8 mouse cellular contexts compared by ENCODE assay signal in the genomic region with DNA sequence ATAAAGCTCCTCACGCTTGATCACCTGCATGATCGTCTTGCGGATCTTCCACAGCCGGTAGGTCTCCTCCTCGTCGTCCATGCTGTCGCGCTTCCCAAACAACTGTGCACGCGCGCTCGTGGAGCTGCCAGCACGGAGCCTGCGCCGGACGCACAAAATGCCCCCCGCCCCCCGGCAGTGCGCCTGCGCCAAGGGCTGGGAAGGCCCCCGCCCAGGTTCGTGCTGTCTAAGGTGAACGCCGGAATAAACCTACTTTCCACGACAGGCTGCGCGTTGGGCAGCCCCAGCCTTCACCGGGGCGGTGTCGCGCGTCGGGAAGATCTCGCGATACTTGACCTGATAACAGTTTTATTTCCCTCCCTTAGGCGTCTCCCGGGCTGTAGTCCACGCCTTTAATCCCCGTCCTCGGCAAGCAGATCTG. TPM values are rescaled to one million over a fixed set of nuclear protein-coding genes. Genes with fewer than 3 reads are reported as not detected.
DNase-seq lines count a peak whose midpoint lies in the region; ATAC-seq and TF ChIP-seq lines count a peak whose summit lies in the region.

Gene Polr2e, minus strand, starts transcription at position 237 of the 421 bp plus-strand sequence.

- DNase-seq in WW6 (ENCODE audit: low read depth, low spot score): peak; percentile 91
- peak; percentile 92 to 94 for DNase-seq in cerebellum, postnatal 4 days (ENCODE audit: low spot score in 2 of 2)
- peak; percentile 97 for DNase-seq in gastrocnemius, adult 2 months
- DNase-seq in hindbrain, postnatal 0 days (ENCODE audit: low spot score): peak; percentile 99
- peak; percentile 96 to 97 for DNase-seq in left cerebral cortex, adult 2 months (ENCODE audit: extremely low spot score in 1 of 2, low spot score in 2 of 2)
- DNase-seq in right cerebral cortex, adult 2 months (ENCODE audit: low spot score in 2 of 2): peak; percentile 96 to 98
- peak; percentile 96 for DNase-seq in urinary bladder, postnatal 14 days (ENCODE audit: low spot score)

- ATAC-seq in hindbrain, postnatal 0 days: peak; percentile 98
- peak; percentile 99 for ATAC-seq in megakaryocyte, adult 5-6 weeks (ENCODE audit: poor library complexity, severe bottlenecking)

- under 1% methylated on average over 40 of the region's 40 CpGs for WGBS in hindbrain, postnatal 0 days

- H3K4me2 ChIP-seq in hindbrain, postnatal 0 days (ENCODE audit: low read depth, low read length): peak within 1 kb of the TSS; percentile 66

- H3K4me3 ChIP-seq in gastrocnemius, adult 2 months: peak within 1 kb of the TSS; percentile 69
- peak within 1 kb of the TSS; percentile 72 for H3K4me3 ChIP-seq in hindbrain, postnatal 0 days (ENCODE audit: low read length)
- peak within 1 kb of the TSS; percentile 89 for H3K4me3 ChIP-seq in left cerebral cortex, adult 2 months

- no peaks in the 10 kb centered on the region for H3K27me3 ChIP-seq in hindbrain, postnatal 0 days (ENCODE audit: insufficient read depth, low read length)

- peak within 1 kb of the TSS; percentile 65 for H3K9ac ChIP-seq in hindbrain, postnatal 0 days (replicated peaks; ENCODE audit: low read length)

- peaks cover 10% of the 10 kb centered on the region for H3K4me1 ChIP-seq in hindbrain, postnatal 0 days (ENCODE audit: insufficient read depth, low read length)

- intact Hi-C loops in gastrocnemius, adult 2 months (cut with DNase I): loop anchor here (2.0 to 5.0 kb wide), 2 partner anchors 42 to 75 kb away; partner anchors contain the start of genes Abca7 and Stk11
- intact Hi-C loops in left cerebral cortex, adult 2 months (cut with DNase I): loop anchor here (2.0 to 5.0 kb wide), 2 partner anchors 42 to 55 kb away; partner anchors contain the start of genes Abca7 and Tmem259

- peak within 1 kb of the TSS; percentile 93 for H3K27ac ChIP-seq in gastrocnemius, adult 2 months
- peak within 1 kb of the TSS; percentile 67 for H3K27ac ChIP-seq in hindbrain, postnatal 0 days
- H3K27ac ChIP-seq in left cerebral cortex, adult 2 months: peak within 1 kb of the TSS; percentile 74

- peaks cover 29% of the 10 kb centered on the region for H3K36me3 ChIP-seq in hindbrain, postnatal 0 days (ENCODE audit: insufficient read depth, low read length)

- no peak for TF ChIP-seq CTCF in gastrocnemius, adult 2 months (IDR thresholded peaks at IDR 0.05)
- peak; percentile 33 for TF ChIP-seq CTCF in hindbrain, postnatal 0 days (IDR thresholded peaks at IDR 0.05; ENCODE audit: low read depth)
- TF ChIP-seq CTCF in left cerebral cortex, adult 2 months (IDR thresholded peaks at IDR 0.05): no peak; the same call in 1 of the 2 replicates

- no peaks in the 10 kb centered on the region for H3K9me3 ChIP-seq in hindbrain, postnatal 0 days (ENCODE audit: low read length)

RNA-seq across cellular contexts. Expression of gene Polr2e, which starts in this region (rescaled TPM):
- total RNA-seq in gastrocnemius, adult 2 months (2021): 10 to 100 TPM; 42.0 to 50.9 TPM
- 93.3 and 100 TPM in 2 replicates for total RNA-seq in hindbrain, postnatal 0 days (2014; rRNA removed)
- polyA plus RNA-seq in hindbrain, postnatal 0 days (2015; fragmentation: Nextera tagmentation; extraction: Ambion mirVana): 143 TPM in 2 replicates
- 10 to 100 TPM; 73.0 to 76.0 TPM for total RNA-seq in left cerebral cortex, adult 2 months (2021)
- 70.2 and 70.7 TPM in 2 replicates for total RNA-seq in megakaryocyte, adult 5-6 weeks (2015)
- 58.4 and 69.2 TPM in 2 replicates for total RNA-seq in megakaryocyte, adult 5-6 weeks (2017)

Comparison
In these comparisons a context has a peak if more than half of its experiments do, and no peak if none do; other contexts are left out.
1. Peak in every context shown above with its lines: DNase-seq, ATAC-seq, H3K4me3 ChIP-seq and H3K27ac ChIP-seq.